Mouse (Mus musculus) stomach, embryonic 14.5 days (tissue): Measurements from ENCODE around the gene Clec16a. TPM values are rescaled to one million over a fixed set of nuclear protein-coding genes. Genes with fewer than 3 reads are reported as not detected.
A peak's percentile ranks its signal among the peaks of the same experiment; 100 is the strongest.

Experiments used
- ATAC-seq: fragments of 200-750 bp; cut with Nextera tagmentation; 2 replicates; pipeline ENCODE4 v1.8.0; 2017; ENCODE audit warnings: low read depth, moderate TSS enrichment; ENCODE audit not compliant: insufficient number of reproducible peaks, insufficient read depth, low FRiP score
- H3K27ac ChIP-seq: fragments of 300-500 bp; sonication (generic); 2 replicates; pipeline ENCODE4 v1.5.1; 2014; ENCODE audit warnings: mild to moderate bottlenecking, low read length, moderate library complexity, mixed read lengths
- H3K27me3 ChIP-seq: fragments of 300-500 bp; sonication (generic); 2 replicates; pipeline ENCODE4 v1.6.1; 2014; ENCODE audit warnings: low read length, control low read depth, mixed read lengths; ENCODE audit not compliant: control insufficient read depth, insufficient read depth
- H3K36me3 ChIP-seq: fragments of 300-500 bp; sonication (generic); 2 replicates; pipeline ENCODE4 v1.6.1; 2014; ENCODE audit warnings: mild to moderate bottlenecking, control low read depth, low read length, moderate library complexity, mixed read lengths; ENCODE audit not compliant: control insufficient read depth, insufficient read depth
- H3K4me1 ChIP-seq: fragments of 300-500 bp; sonication (generic); 2 replicates; pipeline ENCODE4 v1.6.1; 2014; ENCODE audit warnings: low read length, control low read depth, mixed read lengths; ENCODE audit not compliant: control insufficient read depth, insufficient read depth
- H3K4me2 ChIP-seq: fragments of 300-500 bp; sonication (generic); replicated peaks from 2 replicates; pipeline ENCODE4 v1.6.1; 2014; ENCODE audit warnings: low read depth, low read length, control low read depth
- H3K4me3 ChIP-seq: fragments of 300-500 bp; sonication (generic); 2 replicates; pipeline ENCODE4 v1.5.1; 2014; ENCODE audit warnings: low read depth, low read length, control low read depth
- H3K9ac ChIP-seq: fragments of 300-500 bp; sonication (generic); replicated peaks from 2 replicates; pipeline ENCODE4 v1.6.1; 2014; ENCODE audit warnings: low read depth, mild to moderate bottlenecking, control low read depth, low read length, moderate library complexity, mixed read lengths
- H3K9me3 ChIP-seq: fragments of 300-500 bp; sonication (generic); 2 replicates; pipeline ENCODE4 v1.6.1; 2016; ENCODE audit warnings: low read depth, low read length, control low read depth; ENCODE audit not compliant: control insufficient read depth
- WGBS: fragments of 180-500 bp; shearing (Covaris S2); extraction: QIAGEN DNeasy Blood & Tissue Kit; methylation state at CpG from one replicate; pipeline ENCODE4 v1.1.7; 2014; 5-methylcytosine and 5-hydroxymethylcytosine counted together
- polyA plus RNA-seq: library from polyadenylated mRNA; unstranded; fragments of >200 nt; fragmentation: Nextera tagmentation; extraction: Ambion mirVana; gene quantifications from 2 replicates; pipeline ENCODE4 v1.2.1, GENCODE M21; 2014

The Clec16a gene
- polyA plus RNA-seq, 1 experiment from 2014 or later, result 38.9 TPM

DNA sequence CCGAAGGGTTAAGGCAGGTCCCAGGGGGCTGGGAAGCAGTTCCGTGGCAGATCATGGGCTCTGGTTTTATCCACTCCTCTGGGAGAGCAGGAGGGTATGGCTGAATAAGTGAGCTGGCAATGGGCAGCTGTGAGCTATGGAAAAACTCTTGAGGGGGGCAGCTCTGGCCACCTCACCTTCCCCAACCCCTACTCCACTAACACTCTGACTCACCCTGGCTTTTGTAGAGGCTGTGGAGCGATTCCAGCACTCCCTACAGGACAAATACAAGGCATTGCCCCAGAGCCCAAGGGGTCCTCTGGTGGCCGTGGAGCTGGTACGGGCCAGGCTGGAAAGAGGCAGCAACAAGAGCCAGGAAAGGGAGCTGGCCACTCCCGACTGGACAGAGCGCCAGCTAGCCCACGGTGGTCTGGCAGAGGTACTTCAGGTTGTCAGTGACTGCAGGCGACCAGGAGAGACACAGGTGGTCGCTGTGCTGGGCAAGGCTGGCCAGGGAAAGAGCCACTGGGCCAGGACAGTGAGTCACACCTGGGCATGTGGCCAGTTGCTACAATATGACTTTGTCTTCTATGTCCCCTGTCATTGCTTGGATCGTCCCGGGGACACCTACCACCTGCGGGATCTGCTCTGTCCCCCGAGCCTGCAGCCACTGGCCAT lies 34.5 kb upstream of the Clec16a start:
- Histone ChIP-seq H3K9me3 (no peaks in the 10 kb centered on the region), H3K4me1 (no peaks in the 10 kb centered on the region), H3K36me3 (no peaks in the 10 kb centered on the region), H3K4me2 (no peak overlapping the region), H3K9ac (no peak overlapping the region), H3K4me3 (no peak overlapping the region), H3K27me3 (no peaks in the 10 kb centered on the region), H3K27ac (no peak overlapping the region)
- no peak for ATAC-seq
- 52% methylated on average over 14 of the region's 14 CpGs for WGBS

DNA sequence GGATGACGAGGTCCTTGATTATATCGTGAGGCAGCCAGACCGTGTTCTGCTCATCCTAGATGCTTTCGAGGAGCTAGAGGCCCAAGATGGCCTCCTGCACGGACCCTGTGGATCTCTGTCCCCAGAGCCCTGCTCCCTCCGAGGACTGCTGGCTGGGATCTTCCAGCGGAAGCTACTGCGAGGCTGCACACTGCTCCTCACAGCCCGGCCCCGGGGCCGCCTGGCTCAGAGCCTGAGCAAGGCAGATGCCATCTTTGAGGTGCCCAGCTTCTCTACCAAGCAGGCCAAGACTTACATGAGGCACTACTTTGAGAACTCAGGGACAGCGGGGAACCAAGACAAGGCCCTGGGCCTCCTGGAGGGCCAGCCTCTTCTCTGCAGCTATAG lies 34.0 kb upstream of the Clec16a start:
- H3K27me3 ChIP-seq, result no peaks in the 10 kb centered on the region
- H3K9ac ChIP-seq, result no peak overlapping the region
- H3K27ac ChIP-seq, result no peak overlapping the region
- no peak overlapping the region for H3K4me2 ChIP-seq
- no peaks in the 10 kb centered on the region for H3K9me3 ChIP-seq
- no peak for ATAC-seq
- H3K4me3 ChIP-seq, result no peak overlapping the region
- H3K4me1 ChIP-seq, result no peaks in the 10 kb centered on the region
- 86% methylated on average over 12 of the region's 12 CpGs for WGBS
- no peaks in the 10 kb centered on the region for H3K36me3 ChIP-seq

DNA sequence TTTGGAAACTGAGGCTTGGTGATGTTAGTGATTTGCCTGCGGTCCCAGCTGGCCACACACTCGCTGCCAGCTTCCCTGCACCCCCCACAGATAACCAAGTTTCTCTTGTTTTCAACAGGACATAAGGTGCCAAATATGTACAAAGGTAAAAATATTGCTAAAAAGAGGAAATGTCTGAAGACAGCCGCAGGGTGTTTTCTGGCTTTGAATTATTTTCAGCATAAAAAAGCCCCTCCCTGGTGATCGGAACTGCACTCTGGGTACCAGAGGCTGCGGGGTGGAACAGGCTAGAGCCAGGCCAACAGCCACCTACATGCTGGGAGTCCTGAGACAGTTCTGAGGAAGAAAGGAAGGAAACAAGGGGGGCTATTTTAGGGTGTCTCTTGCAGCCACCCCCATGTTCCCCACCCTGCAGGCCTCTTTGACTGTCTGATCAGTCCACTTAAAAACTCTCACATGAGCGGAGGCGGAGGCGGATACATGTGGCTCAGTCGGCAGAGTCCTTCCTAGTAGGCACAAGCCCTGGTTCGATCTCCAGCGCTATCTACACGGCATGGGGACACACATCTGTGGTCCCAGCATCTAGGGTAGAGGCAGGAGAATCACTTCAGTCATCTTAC lies 29.1 kb upstream of the Clec16a start:
- Histone ChIP-seq H3K27ac (no peak overlapping the region), H3K9ac (no peak overlapping the region), H3K36me3 (no peaks in the 10 kb centered on the region), H3K4me1 (no peaks in the 10 kb centered on the region), H3K9me3 (no peaks in the 10 kb centered on the region), H3K4me3 (no peak overlapping the region), H3K27me3 (no peaks in the 10 kb centered on the region), H3K4me2 (no peak overlapping the region)
- WGBS, result 90% methylated on average over 12 of the region's 12 CpGs
- ATAC-seq, result no peak

DNA sequence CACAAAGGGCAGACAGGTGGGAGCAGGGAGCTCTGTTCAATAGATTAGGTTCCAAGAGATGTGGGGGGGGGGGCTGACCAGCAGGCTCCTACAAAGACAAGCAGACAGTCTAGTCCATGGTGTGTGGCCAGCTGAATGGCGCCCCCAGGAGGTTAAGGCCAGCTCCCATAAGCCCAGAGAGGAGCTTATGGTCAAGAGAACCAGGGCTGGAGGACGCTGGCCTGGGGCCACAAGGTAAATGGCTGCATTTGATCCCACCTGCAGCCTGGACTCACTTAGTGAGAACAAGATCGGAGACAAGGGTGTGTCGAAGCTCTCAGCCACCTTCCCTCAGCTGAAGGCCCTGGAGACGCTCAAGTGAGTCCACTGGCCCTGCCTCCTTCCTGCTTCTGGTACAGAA lies 27.1 kb upstream of the Clec16a start:
- ATAC-seq, result no peak
- H3K9ac ChIP-seq, result no peak overlapping the region
- no peak overlapping the region for H3K27ac ChIP-seq
- H3K4me3 ChIP-seq, result no peak overlapping the region
- H3K36me3 ChIP-seq, result no peaks in the 10 kb centered on the region
- 65% methylated on average over 5 of the region's 5 CpGs for WGBS
- H3K4me1 ChIP-seq, result no peaks in the 10 kb centered on the region
- H3K9me3 ChIP-seq, result no peaks in the 10 kb centered on the region
- H3K4me2 ChIP-seq, result no peak overlapping the region
- H3K27me3 ChIP-seq, result no peaks in the 10 kb centered on the region

DNA sequence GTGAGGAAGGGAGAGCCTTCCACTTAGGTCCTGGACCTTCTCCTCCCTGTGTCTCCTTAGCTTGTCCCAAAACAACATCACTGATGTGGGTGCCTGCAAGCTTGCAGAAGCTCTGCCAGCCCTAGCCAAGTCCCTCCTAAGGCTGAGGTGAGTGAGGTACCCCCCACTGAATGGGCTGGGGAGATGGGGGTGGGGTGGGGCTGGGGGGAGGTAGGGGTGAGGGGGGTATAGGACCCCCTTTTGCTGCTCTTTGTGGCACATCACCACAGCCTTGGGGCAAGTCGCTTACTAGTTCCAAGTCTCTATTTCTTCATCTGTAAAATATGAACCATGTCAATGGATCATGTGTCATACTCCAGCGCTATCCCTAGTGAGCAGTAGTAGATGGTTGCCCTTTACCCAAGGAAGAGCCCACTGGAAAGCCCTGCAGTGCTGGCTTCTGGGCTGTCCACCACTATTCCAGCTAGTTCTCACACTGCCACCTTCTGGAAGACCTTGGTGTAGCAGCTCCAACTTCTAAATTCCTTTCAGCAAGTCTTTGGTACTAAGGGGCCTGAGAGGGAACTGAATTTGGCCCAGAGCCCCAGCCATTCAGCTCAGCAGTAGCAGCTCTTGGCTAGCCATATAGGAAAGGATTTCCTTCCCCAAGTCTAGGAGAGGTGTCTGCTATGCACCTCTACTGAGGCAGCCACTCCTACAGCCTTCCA lies 24.1 kb upstream of the Clec16a start:
- ATAC-seq, result peak; percentile 62; the same call in 1 of the 2 replicates

DNA sequence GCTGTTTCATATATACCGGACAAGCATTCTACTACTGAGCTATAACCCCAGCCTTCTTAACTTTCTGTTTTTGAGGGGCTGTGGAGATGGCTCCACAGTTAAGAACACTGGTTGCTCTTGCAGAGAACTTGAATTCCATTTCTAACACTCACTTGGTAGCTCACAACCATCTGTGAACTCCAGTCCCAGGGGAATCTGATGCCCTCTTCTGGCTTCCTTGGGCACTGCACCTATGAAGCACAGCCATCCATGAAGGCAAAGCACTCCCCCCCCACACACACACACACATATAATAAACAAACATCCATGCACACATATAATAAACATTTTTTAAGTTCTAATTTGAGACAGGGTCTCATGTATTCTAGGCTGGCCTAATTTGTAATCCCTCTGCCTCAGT lies 22.3 kb upstream of the Clec16a start:
- WGBS, result 87% methylated on average over 1 of the region's 1 CpGs
- no peaks in the 10 kb centered on the region for H3K36me3 ChIP-seq
- no peaks in the 10 kb centered on the region for H3K4me1 ChIP-seq
- no peak overlapping the region for H3K27ac ChIP-seq
- H3K4me2 ChIP-seq, result no peak overlapping the region
- no peak for ATAC-seq
- H3K27me3 ChIP-seq, result no peaks in the 10 kb centered on the region
- H3K4me3 ChIP-seq, result no peak overlapping the region
- H3K9ac ChIP-seq, result no peak overlapping the region
- no peaks in the 10 kb centered on the region for H3K9me3 ChIP-seq

More for the DNA sequence above, 24.1 kb upstream of the Clec16a start:
- WGBS, result 47% methylated on average over 2 of the region's 2 CpGs
- Histone ChIP-seq H3K9me3 (no peaks in the 10 kb centered on the region), H3K27ac (no peak overlapping the region), H3K9ac (no peak overlapping the region), H3K27me3 (no peaks in the 10 kb centered on the region), H3K4me3 (no peak overlapping the region), H3K36me3 (no peaks in the 10 kb centered on the region), H3K4me2 (no peak overlapping the region), H3K4me1 (no peaks in the 10 kb centered on the region)

DNA sequence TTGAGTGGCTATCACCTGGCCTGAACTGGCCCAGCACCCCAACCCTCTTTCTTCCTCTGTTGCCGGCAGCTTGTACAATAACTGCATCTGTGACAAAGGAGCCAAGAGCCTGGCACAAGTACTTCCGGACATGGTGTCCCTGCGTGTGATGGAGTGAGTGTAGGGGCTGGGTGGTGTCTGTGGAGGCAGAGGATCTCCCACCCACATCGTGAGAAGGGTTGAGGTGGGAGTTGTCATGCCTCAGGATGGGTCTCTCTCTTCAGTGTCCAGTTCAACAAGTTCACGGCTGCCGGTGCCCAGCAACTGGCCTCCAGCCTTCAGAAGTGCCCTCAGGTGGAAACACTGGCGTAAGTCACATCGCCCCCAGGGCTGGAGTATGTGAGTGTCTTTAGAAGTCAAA lies 21.5 kb upstream of the Clec16a start:
- H3K27me3 ChIP-seq, result no peaks in the 10 kb centered on the region
- H3K9me3 ChIP-seq, result no peaks in the 10 kb centered on the region
- no peak overlapping the region for H3K27ac ChIP-seq
- no peak overlapping the region for H3K9ac ChIP-seq
- H3K4me2 ChIP-seq, result no peak overlapping the region
- H3K4me3 ChIP-seq, result no peak overlapping the region
- WGBS, result 89% methylated on average over 8 of the region's 8 CpGs
- no peak for ATAC-seq
- no peaks in the 10 kb centered on the region for H3K36me3 ChIP-seq
- no peaks in the 10 kb centered on the region for H3K4me1 ChIP-seq

DNA sequence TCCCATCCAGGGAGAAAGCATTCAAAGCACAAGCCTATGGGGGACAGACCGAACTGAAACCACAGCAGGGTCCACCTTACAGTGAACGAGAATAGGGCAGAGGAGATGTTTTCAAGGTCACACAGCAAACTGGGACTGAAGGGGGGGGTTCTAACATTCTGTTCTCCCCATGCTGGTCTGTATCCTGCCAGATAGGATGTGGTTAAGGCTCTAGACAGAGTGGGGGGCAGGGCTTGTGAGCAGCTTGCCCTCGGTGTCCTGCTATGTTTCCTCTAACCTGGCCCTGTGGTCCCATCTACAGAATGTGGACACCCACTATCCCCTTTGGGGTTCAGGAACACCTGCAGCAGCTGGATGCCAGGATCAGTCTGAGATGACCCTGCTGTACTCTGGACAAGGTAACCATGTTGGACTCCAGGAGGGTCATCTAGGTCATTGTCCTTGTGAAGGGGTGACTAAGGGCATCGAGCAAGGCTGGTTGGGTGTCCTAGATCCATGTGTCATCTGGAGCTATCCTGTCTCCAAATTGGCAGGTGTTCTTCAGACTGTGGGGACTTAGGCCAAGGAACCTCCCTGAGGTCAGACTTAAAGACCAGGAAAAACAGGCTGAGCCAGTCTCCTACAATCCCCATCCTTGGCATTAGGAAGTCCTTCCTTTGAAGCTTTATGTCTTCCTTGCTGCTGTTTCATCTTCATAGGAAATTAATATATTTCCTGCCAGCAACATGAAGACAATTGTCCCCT lies 20.1 kb upstream of the Clec16a start:
- 83% methylated on average over 4 of the region's 4 CpGs for WGBS
- ATAC-seq, result no peak

More for the DNA sequence above, 20.1 kb upstream of the Clec16a start:
- Histone ChIP-seq H3K4me1 (no peaks in the 10 kb centered on the region), H3K4me3 (no peak overlapping the region), H3K9me3 (no peaks in the 10 kb centered on the region), H3K4me2 (no peak overlapping the region), H3K9ac (no peak overlapping the region), H3K27me3 (no peaks in the 10 kb centered on the region), H3K36me3 (peaks cover under 1% of the 10 kb centered on the region; the same call in 1 of the 2 replicates), H3K27ac (no peak overlapping the region)
